Mouse (Mus musculus): ENCODE results near the gene Sptan1. TPM values are rescaled to one million over a fixed set of nuclear protein-coding genes. Genes with fewer than 3 reads are reported as not detected.
A peak's percentile ranks its signal among the peaks of the same experiment; 100 is the strongest.

Sptan1 gene
- polyA plus RNA-seq, 1 experiment, result 622 TPM

- TF ChIP-seq POLR2A (IDR thresholded peaks at IDR 0.05; ENCODE audit: borderline replicate concordance, extremely low read depth, insufficient read depth, insufficient read length, poor library complexity, severe bottlenecking) (no peak), CTCF (IDR thresholded peaks at IDR 0.05; ENCODE audit: borderline replicate concordance, extremely low read depth, insufficient read depth, insufficient read length) (no peak)
- DNase-seq (ENCODE audit: low read depth), result no peak
These were observed 4.1 kb upstream of the Sptan1 start for GRCm38 (mm10) chr2:29961246-29961645.

- DNase-seq (ENCODE audit: low read depth), result peak; percentile 92
- TF ChIP-seq CTCF (IDR thresholded peaks at IDR 0.05; ENCODE audit: borderline replicate concordance, extremely low read depth, insufficient read depth, insufficient read length) (no peak), POLR2A (IDR thresholded peaks at IDR 0.05; ENCODE audit: borderline replicate concordance, extremely low read depth, insufficient read depth, insufficient read length, poor library complexity, severe bottlenecking) (no peak)
These were observed 758 bp upstream of the Sptan1 start for GRCm38 (mm10) chr2:29964354-29965249.

- peak; percentile 64 for DNase-seq (ENCODE audit: low read depth)
- TF ChIP-seq CTCF (IDR thresholded peaks at IDR 0.05; ENCODE audit: borderline replicate concordance, extremely low read depth, insufficient read depth, insufficient read length) (no peak), POLR2A (IDR thresholded peaks at IDR 0.05; ENCODE audit: borderline replicate concordance, extremely low read depth, insufficient read depth, insufficient read length, poor library complexity, severe bottlenecking) (no peak)
These were observed 546 bp downstream of the Sptan1 start for GRCm38 (mm10) chr2:29965906-29966305.

GRCm38 (mm10) chr2:29966826-29967225 lies 1.5 kb downstream of the Sptan1 start:
- DNase-seq (ENCODE audit: low read depth), result peak; percentile 41
- TF ChIP-seq POLR2A (IDR thresholded peaks at IDR 0.05; ENCODE audit: borderline replicate concordance, extremely low read depth, insufficient read depth, insufficient read length, poor library complexity, severe bottlenecking) (no peak), CTCF (IDR thresholded peaks at IDR 0.05; ENCODE audit: borderline replicate concordance, extremely low read depth, insufficient read depth, insufficient read length) (no peak)

DNA sequence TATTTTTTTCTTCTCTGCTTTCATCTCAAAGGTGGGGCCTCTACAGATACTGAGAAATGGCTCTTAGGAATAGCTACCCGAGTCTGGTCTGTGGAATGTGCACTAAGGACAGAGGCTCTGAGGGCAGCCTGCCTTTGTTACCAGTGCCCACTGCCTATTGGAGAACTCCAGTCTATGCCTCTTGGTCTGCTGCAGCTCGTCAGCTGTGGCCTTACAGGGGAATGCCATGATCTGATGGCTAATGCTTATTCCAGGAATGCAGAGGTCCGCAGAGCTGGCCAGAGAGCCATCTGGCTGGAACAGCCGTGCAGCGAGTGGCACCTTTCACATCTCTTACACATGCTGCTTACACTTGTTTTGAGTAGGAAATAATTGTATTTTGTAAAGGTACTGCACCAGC lies 2.4 kb downstream of the Sptan1 start:
- TF ChIP-seq POLR2A (IDR thresholded peaks at IDR 0.05; ENCODE audit: borderline replicate concordance, extremely low read depth, insufficient read depth, insufficient read length, poor library complexity, severe bottlenecking) (no peak), CTCF (IDR thresholded peaks at IDR 0.05; ENCODE audit: borderline replicate concordance, extremely low read depth, insufficient read depth, insufficient read length) (no peak)
- DNase-seq (ENCODE audit: low read depth), result peak; percentile 6

GRCm38 (mm10) chr2:29968638-29969037 lies 3.3 kb downstream of the Sptan1 start:
- no peak for TF ChIP-seq CTCF (IDR thresholded peaks at IDR 0.05; ENCODE audit: borderline replicate concordance, extremely low read depth, insufficient read depth, insufficient read length)
- TF ChIP-seq POLR2A (IDR thresholded peaks at IDR 0.05; ENCODE audit: borderline replicate concordance, extremely low read depth, insufficient read depth, insufficient read length, poor library complexity, severe bottlenecking), result no peak
- no peak for DNase-seq (ENCODE audit: low read depth)

DNA sequence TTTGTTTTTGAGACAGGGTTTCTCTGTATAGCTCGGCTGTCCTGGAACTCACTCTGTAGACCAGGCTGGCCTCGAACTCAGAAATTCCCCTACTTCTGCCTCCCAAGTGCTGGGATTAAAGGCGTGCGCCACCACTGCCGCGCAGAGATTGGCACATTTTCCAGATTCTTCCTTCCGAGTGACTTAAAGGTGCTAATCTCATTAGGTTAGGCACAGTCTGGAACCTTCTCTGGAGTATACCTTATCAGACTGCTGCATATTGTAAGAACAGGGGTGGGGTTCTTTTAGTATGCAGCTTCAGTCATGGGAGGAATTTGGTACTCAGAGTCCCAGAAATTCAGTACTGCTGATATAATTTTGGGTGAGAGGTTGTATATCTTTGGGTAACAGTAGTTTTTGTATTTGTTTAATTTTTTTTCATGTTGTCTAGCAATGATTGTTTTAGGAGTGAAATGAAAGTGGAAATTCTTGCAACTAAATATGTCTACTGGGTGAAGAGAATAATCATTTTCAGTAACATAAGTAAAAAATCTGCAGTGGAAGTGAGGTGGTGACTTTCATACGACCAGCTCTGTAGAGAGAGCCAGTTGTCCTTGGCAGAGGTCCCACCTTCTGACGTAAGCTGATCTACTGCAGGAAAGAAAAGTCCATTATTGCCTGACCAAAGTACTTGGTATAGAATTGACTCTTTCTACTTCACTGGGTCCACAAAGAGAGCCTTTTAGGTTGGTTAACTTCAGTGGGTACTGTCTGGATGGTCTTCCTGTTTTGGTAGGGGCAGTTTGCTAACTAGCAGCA lies 6.7 kb downstream of the Sptan1 start:
- TF ChIP-seq CTCF (IDR thresholded peaks at IDR 0.05; ENCODE audit: borderline replicate concordance, extremely low read depth, insufficient read depth, insufficient read length) (no peak), POLR2A (IDR thresholded peaks at IDR 0.05; ENCODE audit: borderline replicate concordance, extremely low read depth, insufficient read depth, insufficient read length, poor library complexity, severe bottlenecking) (no peak)
- peak; percentile 64 for DNase-seq (ENCODE audit: low read depth)

- TF ChIP-seq POLR2A (IDR thresholded peaks at IDR 0.05; ENCODE audit: borderline replicate concordance, extremely low read depth, insufficient read depth, insufficient read length, poor library complexity, severe bottlenecking) (no peak), CTCF (IDR thresholded peaks at IDR 0.05; ENCODE audit: borderline replicate concordance, extremely low read depth, insufficient read depth, insufficient read length) (no peak)
- DNase-seq (ENCODE audit: low read depth), result peak; percentile 5
These were observed 8.2 kb downstream of the Sptan1 start for GRCm38 (mm10) chr2:29973525-29973924.

GRCm38 (mm10) chr2:29977307-29977706 lies 11.9 kb downstream of the Sptan1 start:
- peak; percentile 70 for DNase-seq (ENCODE audit: low read depth)
- TF ChIP-seq POLR2A (IDR thresholded peaks at IDR 0.05; ENCODE audit: borderline replicate concordance, extremely low read depth, insufficient read depth, insufficient read length, poor library complexity, severe bottlenecking) (no peak), CTCF (IDR thresholded peaks at IDR 0.05; ENCODE audit: borderline replicate concordance, extremely low read depth, insufficient read depth, insufficient read length) (peak; percentile 39; the same call in 1 of the 2 replicates)

DNA sequence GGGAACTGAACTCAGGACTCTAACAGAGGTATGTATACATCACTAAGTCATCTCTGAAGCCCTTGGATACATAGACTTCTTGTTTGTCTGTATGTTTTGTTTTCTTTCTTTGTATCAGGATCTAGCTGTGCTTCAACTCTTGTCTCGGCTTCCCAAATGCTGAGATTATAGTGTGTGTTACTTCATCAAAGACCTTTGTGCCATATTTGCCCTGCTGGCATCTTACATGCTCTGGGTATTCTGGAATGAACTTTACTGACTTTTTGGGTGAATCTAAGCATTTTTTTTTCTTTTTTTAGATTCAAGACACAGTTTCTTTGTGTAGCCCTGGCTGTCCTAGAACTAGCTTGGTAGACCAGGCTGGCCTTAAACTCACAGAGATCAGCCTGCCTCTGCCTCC lies 15.3 kb downstream of the Sptan1 start:
- TF ChIP-seq POLR2A (IDR thresholded peaks at IDR 0.05; ENCODE audit: borderline replicate concordance, extremely low read depth, insufficient read depth, insufficient read length, poor library complexity, severe bottlenecking) (no peak), CTCF (IDR thresholded peaks at IDR 0.05; ENCODE audit: borderline replicate concordance, extremely low read depth, insufficient read depth, insufficient read length) (no peak)
- no peak for DNase-seq (ENCODE audit: low read depth)

- DNase-seq (ENCODE audit: low read depth), result no peak
- TF ChIP-seq CTCF (IDR thresholded peaks at IDR 0.05; ENCODE audit: borderline replicate concordance, extremely low read depth, insufficient read depth, insufficient read length) (no peak), POLR2A (IDR thresholded peaks at IDR 0.05; ENCODE audit: borderline replicate concordance, extremely low read depth, insufficient read depth, insufficient read length, poor library complexity, severe bottlenecking) (no peak)
These were observed 26.6 kb downstream of the Sptan1 start for GRCm38 (mm10) chr2:29991962-29992361.

Data from brain, embryonic 14.5 days (tissue).